Comparison of ENCODE assay signal across 11 mouse cellular contexts in genomic region chr8:70703287-70703686, GRCm38 (mm10). TPM values are rescaled to one million over a fixed set of nuclear protein-coding genes. Genes with fewer than 3 reads are reported as not detected.
DNase-seq lines count a peak whose midpoint lies in the region; ATAC-seq lines count a peak whose summit lies in the region.
"Had no signal": no experiment of that assay in that cellular context is flagged by ENCODE, and none has a peak within 500 bp of the region (broad histone marks: within the 10 kb centered on the region; RNA-seq: fewer than 3 reads in every experiment).

TSS of gene Iqcn (plus strand) at chr8:70703457.

- DNase-seq in heart, postnatal 4 days, result no peak
- no peak for DNase-seq in midbrain, embryonic 10.5 days (ENCODE audit: low spot score)
- DNase-seq in midbrain, embryonic 11.5 days (ENCODE audit: low spot score, missing footprints), result no peak
- DNase-seq in urinary bladder, postnatal 4 days (ENCODE audit: low spot score in 2 of 2), result no peak
- DNase-seq in embryo, embryonic 11 days, result no peak
- DNase-seq: thymus, postnatal 36 days had no signal

- no peak within 1 kb of the TSS; the same call in 1 of the 2 replicates for H3K9ac ChIP-seq in heart, embryonic 12.5 days
- no peak within 1 kb of the TSS for H3K9ac ChIP-seq in midbrain, embryonic 11.5 days (ENCODE audit: low read length)
- H3K9ac ChIP-seq in intestine, embryonic 15.5 days, result no peak within 1 kb of the TSS
- no peak within 1 kb of the TSS for H3K9ac ChIP-seq in stomach, embryonic 14.5 days (replicated peaks; ENCODE audit: low read depth, low read length)
- H3K9ac ChIP-seq: liver, embryonic 15.5 days had no signal

- ATAC-seq in heart, embryonic 12.5 days (ENCODE audit: insufficient number of reproducible peaks, low FRiP score), result no peak
- ATAC-seq in midbrain, embryonic 11.5 days (ENCODE audit: low FRiP score), result no peak
- ATAC-seq in intestine, embryonic 15.5 days, result no peak
- no peak for ATAC-seq in stomach, embryonic 14.5 days (ENCODE audit: insufficient number of reproducible peaks, insufficient read depth, low FRiP score, low read depth)

- no peak within 1 kb of the TSS for H3K4me2 ChIP-seq in heart, embryonic 12.5 days
- H3K4me2 ChIP-seq in midbrain, embryonic 11.5 days, result no peak within 1 kb of the TSS; the same call in 1 of the 2 replicates
- peak within 1 kb of the TSS; percentile 2 for H3K4me2 ChIP-seq in intestine, embryonic 15.5 days (replicated peaks)
- peak within 1 kb of the TSS; percentile 61; the same call in 1 of the 2 replicates for H3K4me2 ChIP-seq in stomach, embryonic 14.5 days (replicated peaks; ENCODE audit: low read depth, low read length)
- H3K4me2 ChIP-seq: liver, embryonic 15.5 days had no signal

- H3K4me3 ChIP-seq in heart, embryonic 12.5 days, result no peak within 1 kb of the TSS
- peak within 1 kb of the TSS; percentile 12; the same call in 1 of the 2 replicates for H3K4me3 ChIP-seq in midbrain, embryonic 10.5 days
- H3K4me3 ChIP-seq in midbrain, embryonic 11.5 days (ENCODE audit: low read depth, low read length), result no peak within 1 kb of the TSS
- no peak within 1 kb of the TSS for H3K4me3 ChIP-seq in intestine, embryonic 15.5 days (replicated peaks)
- no peak within 1 kb of the TSS for H3K4me3 ChIP-seq in stomach, embryonic 14.5 days (ENCODE audit: low read depth, low read length)
- H3K4me3 ChIP-seq: liver, embryonic 15.5 days had no signal

- H3K36me3 ChIP-seq in heart, embryonic 12.5 days, result peaks cover 25% of the 10 kb centered on the region
- peaks cover 23% of the 10 kb centered on the region for H3K36me3 ChIP-seq in midbrain, embryonic 10.5 days
- no peaks in the 10 kb centered on the region for H3K36me3 ChIP-seq in midbrain, embryonic 11.5 days (ENCODE audit: control insufficient read depth, insufficient read depth, low read length)
- 0 out of 2 replicates have a peak, but pooled peaks cover 7% of the 10 kb centered on the region for H3K36me3 ChIP-seq in intestine, embryonic 15.5 days
- peaks cover 6% of the 10 kb centered on the region for H3K36me3 ChIP-seq in stomach, embryonic 14.5 days (ENCODE audit: control insufficient read depth, insufficient read depth, low read length)
- H3K36me3 ChIP-seq: liver, embryonic 15.5 days had no signal

- H3K9me3 ChIP-seq in heart, embryonic 12.5 days (replicated peaks), result no peaks in the 10 kb centered on the region
- H3K9me3 ChIP-seq in midbrain, embryonic 10.5 days (replicated peaks), result no peaks in the 10 kb centered on the region
- no peaks in the 10 kb centered on the region for H3K9me3 ChIP-seq in midbrain, embryonic 11.5 days (ENCODE audit: control insufficient read depth, low read length)
- no peaks in the 10 kb centered on the region for H3K9me3 ChIP-seq in intestine, embryonic 15.5 days
- no peaks in the 10 kb centered on the region for H3K9me3 ChIP-seq in stomach, embryonic 14.5 days (ENCODE audit: control insufficient read depth, low read depth, low read length)
- H3K9me3 ChIP-seq: liver, embryonic 15.5 days had no signal

- WGBS in heart, embryonic 12.5 days, result 87% methylated on average over 3 of the region's 3 CpGs
- 100% methylated on average over 3 of the region's 3 CpGs for WGBS in midbrain, embryonic 10.5 days
- 90% methylated on average over 3 of the region's 3 CpGs for WGBS in midbrain, embryonic 11.5 days
- 91% methylated on average over 3 of the region's 3 CpGs for WGBS in intestine, embryonic 15.5 days
- WGBS in stomach, embryonic 14.5 days, result 93% methylated on average over 3 of the region's 3 CpGs

- H3K4me1 ChIP-seq in heart, embryonic 12.5 days (replicated peaks), result peaks cover 21% of the 10 kb centered on the region
- H3K4me1 ChIP-seq in midbrain, embryonic 10.5 days, result peaks cover 22% of the 10 kb centered on the region
- H3K4me1 ChIP-seq in midbrain, embryonic 11.5 days (ENCODE audit: control insufficient read depth, insufficient read depth, low read length), result peaks cover 12% of the 10 kb centered on the region
- H3K4me1 ChIP-seq in intestine, embryonic 15.5 days (replicated peaks), result peaks cover 15% of the 10 kb centered on the region
- H3K4me1 ChIP-seq in stomach, embryonic 14.5 days (ENCODE audit: control insufficient read depth, insufficient read depth, low read length), result peaks cover 16% of the 10 kb centered on the region

- H3K27me3 ChIP-seq in heart, embryonic 12.5 days (replicated peaks), result no peaks in the 10 kb centered on the region
- no peaks in the 10 kb centered on the region for H3K27me3 ChIP-seq in midbrain, embryonic 10.5 days (ENCODE audit: low read depth, poor library complexity, severe bottlenecking)
- no peaks in the 10 kb centered on the region for H3K27me3 ChIP-seq in midbrain, embryonic 11.5 days (ENCODE audit: control insufficient read depth, insufficient read depth, low read length)
- H3K27me3 ChIP-seq in intestine, embryonic 15.5 days (replicated peaks), result no peaks in the 10 kb centered on the region
- no peaks in the 10 kb centered on the region for H3K27me3 ChIP-seq in stomach, embryonic 14.5 days (ENCODE audit: control insufficient read depth, insufficient read depth, low read length)
- H3K27me3 ChIP-seq: CH12.LX had no signal

- H3K27ac ChIP-seq in heart, embryonic 12.5 days (ENCODE audit: poor library complexity, severe bottlenecking), result peak within 1 kb of the TSS; percentile 5; the same call in 1 of the 2 replicates
- H3K27ac ChIP-seq in midbrain, embryonic 10.5 days (replicated peaks), result no peak within 1 kb of the TSS
- no peak within 1 kb of the TSS for H3K27ac ChIP-seq in midbrain, embryonic 11.5 days (ENCODE audit: low read depth, low read length)
- 0 out of 2 replicates have a peak within 1 kb of the TSS, but pooled peaks have one; percentile 3 for H3K27ac ChIP-seq in intestine, embryonic 15.5 days
- no peak within 1 kb of the TSS for H3K27ac ChIP-seq in stomach, embryonic 14.5 days (ENCODE audit: low read length)
- H3K27ac ChIP-seq: liver, embryonic 15.5 days had no signal

RNA-seq across cellular contexts. Expression of gene Iqcn, which starts in this region (rescaled TPM):
- 0.04 and 0.06 TPM in 2 replicates for polyA plus RNA-seq in heart, embryonic 12.5 days (2016; fragmentation: Nextera tagmentation; extraction: Ambion mirVana)
- total RNA-seq in heart, postnatal 4 days (2021), result under 1 TPM; 0.10 to 0.11 TPM
- polyA plus RNA-seq in midbrain, embryonic 10.5 days (2016; fragmentation: Nextera tagmentation; extraction: Ambion mirVana), result not detected in 2 replicates
- 0.04 TPM in 1 of 2 replicates, not detected in the other for polyA plus RNA-seq in midbrain, embryonic 11.5 days (2014; fragmentation: Nextera tagmentation; extraction: Ambion mirVana)
- polyA plus RNA-seq in intestine, embryonic 15.5 days (2015; fragmentation: Nextera tagmentation; extraction: Ambion mirVana), result not detected in 2 replicates
- polyA plus RNA-seq in stomach, embryonic 14.5 days (2014; fragmentation: Nextera tagmentation; extraction: Ambion mirVana), result 0.06 and 0.10 TPM in 2 replicates
- total RNA-seq: CH12.LX had no signal

Comparison
In these comparisons a context has a peak if more than half of its experiments do, and no peak if none do; other contexts are left out.
1. H3K27ac ChIP-seq: peak in heart, embryonic 12.5 days (single experiment) and intestine, embryonic 15.5 days (single experiment); none in midbrain, embryonic 10.5 days (single experiment), midbrain, embryonic 11.5 days (single experiment) and stomach, embryonic 14.5 days (single experiment).
2. H3K4me2 ChIP-seq: peak in intestine, embryonic 15.5 days (single experiment) and stomach, embryonic 14.5 days (single experiment); none in heart, embryonic 12.5 days (single experiment) and midbrain, embryonic 11.5 days (single experiment).